Mouse (Mus musculus): Measurements from ENCODE around the gene Clcnkb.

DNA sequence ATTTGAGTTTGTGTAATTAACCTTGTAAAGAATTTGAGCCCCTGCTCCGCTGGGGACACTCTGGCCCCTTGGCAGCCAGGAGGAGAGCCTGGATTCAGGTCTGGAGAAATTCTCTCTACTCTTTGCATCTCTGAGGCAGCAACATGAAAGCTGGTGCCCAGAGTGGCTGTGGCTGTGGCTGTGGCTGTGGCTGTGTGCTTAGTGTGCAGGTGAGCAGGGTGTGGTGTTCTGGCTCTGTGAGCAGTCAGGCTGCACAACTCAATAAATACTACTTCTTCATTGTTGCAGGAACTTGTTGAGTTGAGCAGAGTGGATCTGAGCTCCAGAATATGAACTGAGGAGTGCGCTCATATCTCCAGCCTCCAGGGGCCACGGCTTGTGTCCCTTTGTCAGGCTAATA, 43.1 kb upstream of the Clcnkb start:
- TF ChIP-seq EP300 (IDR thresholded peaks at IDR 0.05; ENCODE audit: insufficient read depth, low read depth, low read length): no peak
- TF ChIP-seq CTCF (IDR thresholded peaks at IDR 0.05): no peak
- TF ChIP-seq POLR2A (IDR thresholded peaks at IDR 0.05; ENCODE audit: insufficient read depth, low read depth, low read length): no peak
